Comparison of ENCODE assay signal across 8 mouse cellular contexts in genomic region chr8:88118456-88119036, GRCm38 (mm10). TPM values are rescaled to one million over a fixed set of nuclear protein-coding genes. Genes with fewer than 3 reads are reported as not detected.
A peak's percentile ranks its signal among the peaks of the same experiment; 100 is the strongest.
DNase-seq lines count a peak whose midpoint lies in the region; ATAC-seq lines count a peak whose summit lies in the region.

TSS of gene Cnep1r1 (plus strand) at chr8:88118769.

- ATAC-seq in inflammation-experienced regulatory T-cells, adult 6 months = peak; percentile 99
- ATAC-seq in megakaryocyte-erythroid progenitor cell, adult 5-6 weeks (replicated peaks; ENCODE audit: low FRiP score, low TSS enrichment, poor library complexity, severe bottlenecking) = peak; percentile 99

- intact Hi-C loops in gastrocnemius, postnatal 14 days (cut with DNase I; ENCODE audit: low total_unique reads) = no loop called here
- intact Hi-C loops in left cerebral cortex, postnatal 10 days (cut with DNase I) = no loop called here

- peak; percentile 95 to 100 for DNase-seq in adrenal gland, adult (ENCODE audit: inconsistent age in 2 of 2, low spot score in 1 of 2)
- DNase-seq in embryo, embryonic 10.5 days (ENCODE audit: low spot score) = peak; percentile 98
- peak; percentile 89 for DNase-seq in gastrocnemius, postnatal 14 days
- DNase-seq in left cerebral cortex, postnatal 10 days (ENCODE audit: extremely low spot score in 1 of 2, low spot score in 2 of 2) = peak; percentile 93 to 98
- peak; percentile 90 for DNase-seq in right cerebral cortex, postnatal 25 days
- DNase-seq in urinary bladder, postnatal 4 days (ENCODE audit: low spot score in 2 of 2) = peak; percentile 88 to 90

RNA-seq across cellular contexts. Expression of gene Cnep1r1, which starts in this region (rescaled TPM):
- total RNA-seq in gastrocnemius, postnatal 14 days (2021) = 10 to 100 TPM; 25.3 to 27.7 TPM
- polyA plus RNA-seq in inflammation-experienced regulatory T-cells, adult 6 months (2017; shearing (Covaris generic)) = 10 to 100 TPM; 22.4 to 28.6 (median 25.0) TPM
- total RNA-seq in left cerebral cortex, postnatal 10 days (2021) = 10 to 100 TPM; 29.4 to 32.7 TPM
- 42.8 and 61.3 TPM in 2 replicates for total RNA-seq in megakaryocyte-erythroid progenitor cell, adult 5-6 weeks (2014; fragmentation: Nextera tagmentation)
- total RNA-seq in megakaryocyte-erythroid progenitor cell, adult 5-6 weeks (2017) = 16.0 and 16.6 TPM in 2 replicates

Comparison
In these comparisons a context has a peak if more than half of its experiments do, and no peak if none do; other contexts are left out.
1. Peak in every context shown above with its lines: DNase-seq and ATAC-seq.